Mouse (Mus musculus): ENCODE measurements around the gene Cadm1.

GRCm38 (mm10) chr9:47645056-47645455 lies 115.1 kb downstream of the Cadm1 start:
- TF ChIP-seq ELF1 (IDR thresholded peaks at IDR 0.05; ENCODE audit: low read depth, low read length), result no peak
- no peak for TF ChIP-seq SMC3 (IDR thresholded peaks at IDR 0.05; ENCODE audit: low read depth, low read length)
- TF ChIP-seq CTCF (IDR thresholded peaks at IDR 0.05 in 2 of 3, conservative IDR thresholded peaks at IDR 0.05 in 1 of 3; ENCODE audit: control insufficient read depth in 1 of 3, insufficient read depth in 1 of 3, low read depth in 2 of 3, low read length in 3 of 3, poor library complexity in 1 of 3, severe bottlenecking in 1 of 3), result no peak
- no peak for TF ChIP-seq JUND (IDR thresholded peaks at IDR 0.05; ENCODE audit: low read depth, low read length)
- no peak for TF ChIP-seq GABPA (IDR thresholded peaks at IDR 0.05; ENCODE audit: low read depth, low read length)
- TF ChIP-seq NRF1 (IDR thresholded peaks at IDR 0.05; ENCODE audit: insufficient read depth, low read depth, low read length, poor library complexity, severe bottlenecking), result no peak
- TF ChIP-seq POLR2A (IDR thresholded peaks at IDR 0.05; ENCODE audit: control insufficient read depth in 1 of 2, insufficient read depth in 1 of 2, low read depth in 1 of 2, low read length in 2 of 2, poor library complexity in 1 of 2), result no peak
- no peak for TF ChIP-seq RAD21 (IDR thresholded peaks at IDR 0.05; ENCODE audit: low read depth, low read length)
- TF ChIP-seq CHD2 (IDR thresholded peaks at IDR 0.05; ENCODE audit: low read length), result no peak
- no peak for TF ChIP-seq E2F4 (IDR thresholded peaks at IDR 0.05; ENCODE audit: borderline replicate concordance, low read depth, low read length)
- no peak for TF ChIP-seq MAFK (IDR thresholded peaks at IDR 0.05; ENCODE audit: borderline replicate concordance, low read depth, low read length)
- no peak for TF ChIP-seq ZC3H11A (IDR thresholded peaks at IDR 0.05; ENCODE audit: low read depth, low read length)
- no peak for TF ChIP-seq ZNF384 (IDR thresholded peaks at IDR 0.05; ENCODE audit: low read depth, low read length)
